Mouse (Mus musculus) midbrain, embryonic 15.5 days (tissue): Measurements from ENCODE around the gene Parp6. TPM values are rescaled to one million over a fixed set of nuclear protein-coding genes. Genes with fewer than 3 reads are reported as not detected.

Source experiments
- ATAC-seq: fragments of 200-750 bp; cut with Nextera tagmentation; replicated peaks from 2 replicates; pipeline ENCODE4 v1.8.0; 2017; ENCODE audit warnings: moderate TSS enrichment
- H3K27ac ChIP-seq: fragments of 300-500 bp; sonication (generic); 2 replicates; pipeline ENCODE4 v1.5.1; 2015; ENCODE audit warnings: mild to moderate bottlenecking, inconsistent platforms
- H3K27me3 ChIP-seq: fragments of 300-500 bp; sonication (generic); replicated peaks from 2 replicates; pipeline ENCODE4 v1.6.1; 2015; ENCODE audit warnings: inconsistent platforms
- H3K36me3 ChIP-seq: fragments of 300-500 bp; sonication (generic); replicated peaks from 2 replicates; pipeline ENCODE4 v1.6.1; 2015; ENCODE audit warnings: inconsistent platforms
- H3K4me1 ChIP-seq: fragments of 300-500 bp; sonication (generic); 2 replicates; pipeline ENCODE4 v1.6.1; 2015; ENCODE audit warnings: inconsistent platforms
- H3K4me2 ChIP-seq: fragments of 300-500 bp; sonication (generic); 2 replicates; pipeline ENCODE4 v1.6.1; 2015; ENCODE audit warnings: inconsistent platforms, mild to moderate bottlenecking, moderate library complexity
- H3K4me3 ChIP-seq: fragments of 300-500 bp; sonication (generic); 2 replicates; pipeline ENCODE4 v1.5.1; 2015; ENCODE audit warnings: mild to moderate bottlenecking, inconsistent platforms
- H3K9ac ChIP-seq: fragments of 300-500 bp; sonication (generic); 2 replicates; pipeline ENCODE4 v1.6.1; 2015; ENCODE audit warnings: mild to moderate bottlenecking, inconsistent platforms
- H3K9me3 ChIP-seq: fragments of 300-500 bp; sonication (generic); 2 replicates; pipeline ENCODE4 v1.6.1; 2016; ENCODE audit warnings: inconsistent platforms
- WGBS: fragments of 180-500 bp; shearing (Covaris S2); methylation state at CpG from one replicate; pipeline ENCODE4 v1.1.7; 2015; ENCODE audit warnings: mixed read lengths; 5-methylcytosine and 5-hydroxymethylcytosine counted together
- polyA plus RNA-seq: library from polyadenylated mRNA; unstranded; fragments of >200 nt; fragmentation: Nextera tagmentation; extraction: Ambion mirVana; gene quantifications from 2 replicates; pipeline ENCODE4 v1.2.1, GENCODE M21; 2015

Gene Parp6
- polyA plus RNA-seq, 1 experiment from 2014 or later, result 228 TPM

GRCm38 (mm10) chr9:59695451-59695813 lies 78.3 kb downstream of the Parp6 start:
- Histone ChIP-seq H3K4me1 (peaks cover 9% of the 10 kb centered on the region), H3K9me3 (no peaks in the 10 kb centered on the region), H3K27me3 (no peaks in the 10 kb centered on the region), H3K36me3 (no peaks in the 10 kb centered on the region), H3K9ac (no peak overlapping the region), H3K27ac (no peak overlapping the region), H3K4me3 (no peak overlapping the region), H3K4me2 (no peak overlapping the region)
- WGBS, result 46% methylated on average over 3 of the region's 3 CpGs
- ATAC-seq, result no peak

- WGBS, result 88% methylated on average over 3 of the region's 3 CpGs
- Histone ChIP-seq H3K4me2 (no peak overlapping the region), H3K27ac (no peak overlapping the region), H3K4me1 (peaks cover 8% of the 10 kb centered on the region), H3K36me3 (no peaks in the 10 kb centered on the region), H3K4me3 (no peak overlapping the region), H3K27me3 (no peaks in the 10 kb centered on the region), H3K9me3 (no peaks in the 10 kb centered on the region), H3K9ac (no peak overlapping the region)
- no peak for ATAC-seq
Observed at GRCm38 (mm10) chr9:59696381-59696780, 79.3 kb downstream of the Parp6 start.

Other genes starting within 250 kb of the Parp6 start
- gene Arih1, start 130.7 kb upstream of the Parp6 start, polyA plus RNA-seq, result 17.4 and 20.8 TPM in 2 replicates
- gene Hexa, start 77.7 kb upstream of the Parp6 start, polyA plus RNA-seq, result 61.2 and 67.6 TPM in 2 replicates
- gene Tmem202, start 77.4 kb upstream of the Parp6 start, polyA plus RNA-seq, result 0.42 and 0.67 TPM in 2 replicates
- 58.0 and 61.8 TPM in 2 replicates for gene Celf6, start 39.4 kb upstream of the Parp6 start, polyA plus RNA-seq
- 1,075 and 1,145 TPM in 2 replicates for gene Pkm, start 39.1 kb downstream of the Parp6 start, polyA plus RNA-seq
- gene Gramd2, start 62.9 kb downstream of the Parp6 start, polyA plus RNA-seq, result 4.4 and 4.6 TPM in 2 replicates
- 11.1 and 14.0 TPM in 2 replicates for gene Senp8, start 133.4 kb downstream of the Parp6 start, polyA plus RNA-seq
- gene Myo9a, start 133.6 kb downstream of the Parp6 start, polyA plus RNA-seq, result 28.1 and 28.2 TPM in 2 replicates